Mouse (Mus musculus) intestine, embryonic 15.5 days (tissue): ENCODE measurements around the gene 9030025P20Rik. TPM values are rescaled to one million over a fixed set of nuclear protein-coding genes. Genes with fewer than 3 reads are reported as not detected.
"Not testable (repeated sequence)": the region's sequence is repeated elsewhere in the genome, so short reads cannot be mapped to it uniquely, and the experiment has no call there.

ENCODE experiments used
- ATAC-seq: fragments of 200-750 bp; cut with Nextera tagmentation; 2 replicates; pipeline ENCODE4 v1.8.0; 2017; ENCODE audit warnings: moderate TSS enrichment, moderate library complexity
- H3K27ac ChIP-seq: fragments of 300-500 bp; sonication (generic); 2 replicates; pipeline ENCODE4 v1.5.1; 2015; ENCODE audit warnings: mild to moderate bottlenecking, inconsistent platforms
- H3K27me3 ChIP-seq: fragments of 300-500 bp; sonication (generic); replicated peaks from 2 replicates; pipeline ENCODE4 v1.6.1; 2015; ENCODE audit warnings: inconsistent platforms
- H3K36me3 ChIP-seq: fragments of 300-500 bp; sonication (generic); 2 replicates; pipeline ENCODE4 v1.6.1; 2015; ENCODE audit warnings: inconsistent platforms
- H3K4me1 ChIP-seq: fragments of 300-500 bp; sonication (generic); replicated peaks from 2 replicates; pipeline ENCODE4 v1.6.1; 2015; ENCODE audit warnings: inconsistent platforms
- H3K4me2 ChIP-seq: fragments of 300-500 bp; sonication (generic); replicated peaks from 2 replicates; pipeline ENCODE4 v1.6.1; 2015; ENCODE audit warnings: mild to moderate bottlenecking, inconsistent platforms
- H3K4me3 ChIP-seq: fragments of 300-500 bp; sonication (generic); replicated peaks from 2 replicates; pipeline ENCODE4 v1.5.1; 2015; ENCODE audit warnings: inconsistent platforms
- H3K9ac ChIP-seq: fragments of 300-500 bp; sonication (generic); 2 replicates; pipeline ENCODE4 v1.6.1; 2015; ENCODE audit warnings: inconsistent platforms
- H3K9me3 ChIP-seq: fragments of 300-500 bp; sonication (generic); 2 replicates; pipeline ENCODE4 v1.6.1; 2016; ENCODE audit warnings: inconsistent platforms
- WGBS: fragments of 180-500 bp; shearing (Covaris S2); methylation state at CpG from one replicate; pipeline ENCODE4 v1.1.7; 2015; 5-methylcytosine and 5-hydroxymethylcytosine counted together
- polyA plus RNA-seq: library from polyadenylated mRNA; unstranded; fragments of >200 nt; fragmentation: Nextera tagmentation; extraction: Ambion mirVana; gene quantifications from 2 replicates; pipeline ENCODE4 v1.2.1, GENCODE M21; 2015

Gene 9030025P20Rik
- polyA plus RNA-seq, 1 experiment from 2014 or later, result 9.5 TPM

- not testable (repeated sequence) for H3K9ac ChIP-seq, H3K27ac ChIP-seq, ATAC-seq, H3K27me3 ChIP-seq, H3K4me2 ChIP-seq, H3K36me3 ChIP-seq, H3K4me1 ChIP-seq, H3K4me3 ChIP-seq, H3K9me3 ChIP-seq
- WGBS, result no CpG with 5 or more reads among the region's 4 CpGs
Observed at GRCm38 (mm10) chr17:15000047-15000446, 21.8 kb downstream of the 9030025P20Rik start.

DNA sequence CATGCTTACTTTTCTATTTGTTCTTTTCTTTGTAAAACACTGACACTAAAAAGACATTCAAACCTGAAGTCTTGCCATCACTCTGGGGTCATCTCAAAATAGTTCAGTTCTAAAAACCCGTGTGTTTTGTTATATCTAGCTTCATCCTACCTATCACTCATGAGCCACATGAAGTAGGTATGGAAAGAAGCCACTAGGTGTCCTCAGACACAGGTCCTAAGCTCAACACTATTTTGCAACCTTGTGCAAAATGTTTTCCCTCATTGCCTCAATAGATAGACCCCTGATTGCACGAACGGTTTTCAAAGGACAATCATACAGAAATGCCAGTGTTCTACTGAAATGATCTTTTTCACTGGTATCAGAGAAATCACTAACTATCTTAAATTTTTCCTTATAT lies 30.8 kb downstream of the 9030025P20Rik start:
- ATAC-seq, result peak; percentile 39; the same call in 1 of the 2 replicates
- not testable (repeated sequence) for H3K4me3 ChIP-seq, H3K9ac ChIP-seq, H3K9me3 ChIP-seq, H3K36me3 ChIP-seq, H3K27ac ChIP-seq, H3K27me3 ChIP-seq, H3K4me2 ChIP-seq, H3K4me1 ChIP-seq
- WGBS, result no CpG with 5 or more reads among the region's 3 CpGs

GRCm38 (mm10) chr17:15009706-15010413 lies 31.6 kb downstream of the 9030025P20Rik start, which contains the start of gene Gm3435:
Gene Gm3435 (plus strand): TSS chr17:15010176.
- not testable (repeated sequence) for H3K4me2 ChIP-seq, H3K4me1 ChIP-seq
- ATAC-seq, result peak; percentile 99

DNA sequence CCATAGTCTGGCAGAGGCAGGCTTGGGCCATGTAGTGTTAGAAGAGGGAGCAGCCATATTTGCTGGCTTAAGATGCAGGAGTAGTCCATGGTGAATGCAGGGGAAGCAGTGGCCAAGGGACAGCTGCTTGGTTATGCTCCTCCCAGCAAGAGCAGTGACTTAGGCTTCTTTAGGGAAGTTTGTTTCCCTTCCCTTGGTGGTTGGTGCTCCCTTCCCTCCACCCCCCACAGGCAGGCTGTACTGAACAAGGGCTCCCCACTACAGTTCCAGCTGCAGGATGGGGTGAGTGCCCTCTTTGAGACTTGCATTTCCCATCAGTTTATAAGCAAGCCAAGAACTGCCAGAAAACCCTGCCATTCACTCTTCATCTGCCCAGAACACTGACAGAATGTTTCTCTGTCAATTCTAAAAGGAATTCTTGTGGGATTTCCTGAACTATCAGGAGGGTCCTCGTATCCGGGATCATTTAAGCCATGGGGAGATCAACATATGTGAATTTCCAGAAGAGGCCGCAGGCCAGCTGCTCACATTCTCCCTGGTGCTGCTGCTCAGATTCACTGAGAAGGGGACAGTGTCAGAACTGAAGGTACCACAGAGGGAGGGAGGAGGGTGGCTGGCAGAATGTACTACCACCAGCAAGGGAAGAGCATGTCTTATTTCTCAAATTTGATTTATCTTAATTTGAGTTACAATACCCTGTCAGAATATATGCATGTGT lies 43.4 kb downstream of the 9030025P20Rik start:
- not testable (repeated sequence) for H3K4me2 ChIP-seq, H3K9me3 ChIP-seq, H3K27me3 ChIP-seq, H3K9ac ChIP-seq, H3K27ac ChIP-seq, H3K4me1 ChIP-seq, ATAC-seq, H3K36me3 ChIP-seq, H3K4me3 ChIP-seq
- 90% methylated on average over 3 of the region's 3 CpGs for WGBS

More at GRCm38 (mm10) chr17:15009706-15010413, 31.6 kb downstream of the 9030025P20Rik start, which contains the start of gene Gm3435:
- not testable (repeated sequence) for H3K27ac ChIP-seq, H3K36me3 ChIP-seq, H3K9ac ChIP-seq, H3K27me3 ChIP-seq, H3K4me3 ChIP-seq, H3K9me3 ChIP-seq
- WGBS, result no CpG with 5 or more reads among the region's 60 CpGs

DNA sequence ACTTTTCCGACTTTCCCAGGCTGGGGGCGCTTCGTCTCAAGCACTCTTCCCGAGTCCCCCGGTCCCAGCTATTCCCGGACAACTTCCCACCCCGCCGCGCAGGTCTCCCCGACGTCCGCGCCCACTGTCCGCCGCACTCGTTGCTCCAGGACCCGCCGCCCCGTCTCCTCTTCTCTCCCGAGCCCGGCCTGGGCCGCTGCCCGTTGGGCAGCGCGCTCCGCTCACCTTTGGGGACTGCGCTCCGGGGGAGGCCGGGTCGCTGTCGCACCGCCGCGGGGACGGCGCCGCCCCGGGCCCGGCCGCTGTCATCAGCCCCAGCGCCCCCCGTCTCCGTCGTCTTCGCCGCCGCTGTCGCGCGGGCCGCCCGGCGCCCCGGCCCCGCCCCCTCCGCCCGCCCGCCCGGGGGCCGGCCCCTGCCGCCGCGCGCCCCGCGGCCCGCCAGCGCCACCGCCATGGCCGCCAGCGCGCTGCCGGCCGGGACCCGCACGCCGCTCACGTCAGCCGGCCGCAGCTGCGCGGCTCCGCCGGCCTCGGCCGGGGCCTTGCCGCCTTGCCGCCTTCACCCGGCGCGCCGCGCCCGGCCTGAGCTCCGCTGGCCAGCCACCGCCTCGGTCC lies 45.7 kb downstream of the 9030025P20Rik start:
- not testable (repeated sequence) for H3K27ac ChIP-seq, H3K4me2 ChIP-seq, H3K36me3 ChIP-seq, H3K9ac ChIP-seq, H3K9me3 ChIP-seq, H3K4me1 ChIP-seq, H3K27me3 ChIP-seq, H3K4me3 ChIP-seq
- no CpG with 5 or more reads among the region's 97 CpGs for WGBS
- peak; percentile 89 for ATAC-seq

GRCm38 (mm10) chr17:15024502-15025193 lies 46.4 kb downstream of the 9030025P20Rik start:
- not testable (repeated sequence) for H3K9me3 ChIP-seq, H3K27me3 ChIP-seq, H3K9ac ChIP-seq, H3K36me3 ChIP-seq, H3K4me1 ChIP-seq, H3K4me3 ChIP-seq, H3K4me2 ChIP-seq, H3K27ac ChIP-seq
- ATAC-seq, result peak; percentile 85
- no CpG with 5 or more reads among the region's 48 CpGs for WGBS

- no CpG with 5 or more reads among the region's 6 CpGs for WGBS
- H3K9ac ChIP-seq, H3K4me2 ChIP-seq, H3K27me3 ChIP-seq, H3K27ac ChIP-seq, H3K4me1 ChIP-seq, H3K36me3 ChIP-seq, H3K9me3 ChIP-seq, ATAC-seq, H3K4me3 ChIP-seq: not testable (repeated sequence)
Observed at GRCm38 (mm10) chr17:15025513-15025912, 47.2 kb downstream of the 9030025P20Rik start.

GRCm38 (mm10) chr17:15031414-15031813 lies 53.1 kb downstream of the 9030025P20Rik start:
- not testable (repeated sequence) for H3K9ac ChIP-seq, ATAC-seq, H3K36me3 ChIP-seq, H3K4me2 ChIP-seq, H3K9me3 ChIP-seq, H3K27ac ChIP-seq, H3K4me1 ChIP-seq, H3K4me3 ChIP-seq, H3K27me3 ChIP-seq
- no CpG with 5 or more reads among the region's 4 CpGs for WGBS

GRCm38 (mm10) chr17:15040455-15040854 lies 62.2 kb downstream of the 9030025P20Rik start:
- H3K36me3 ChIP-seq, H3K4me2 ChIP-seq, H3K27ac ChIP-seq, H3K4me1 ChIP-seq, H3K27me3 ChIP-seq, H3K4me3 ChIP-seq, H3K9ac ChIP-seq, H3K9me3 ChIP-seq: not testable (repeated sequence)
- no CpG with 5 or more reads among the region's 3 CpGs for WGBS
- peak; percentile 53 for ATAC-seq

Other genes starting within 250 kb of the 9030025P20Rik start
- 5.6 and 8.0 TPM in 2 replicates for gene Wdr27, start 35.3 kb upstream of the 9030025P20Rik start, polyA plus RNA-seq
- gene 1600012H06Rik, start 35.3 kb upstream of the 9030025P20Rik start, polyA plus RNA-seq, result 35.3 and 40.0 TPM in 2 replicates
- 35.6 and 40.7 TPM in 2 replicates for gene Phf10, start 17.2 kb upstream of the 9030025P20Rik start, polyA plus RNA-seq
- gene Gm3417, start 322 bp downstream of the 9030025P20Rik start, polyA plus RNA-seq, result 0.72 and 2.7 TPM in 2 replicates
- gene Gm3435, start 31.7 kb downstream of the 9030025P20Rik start, polyA plus RNA-seq, result 7.4 and 7.6 TPM in 2 replicates
- 54.6 and 65.7 TPM in 2 replicates for gene Ermard, start 62.7 kb downstream of the 9030025P20Rik start, polyA plus RNA-seq
- 0.93 TPM in 1 of 2 replicates, not detected in the other for gene Tcte3, start 63.0 kb downstream of the 9030025P20Rik start, polyA plus RNA-seq
- 4.3 TPM in 2 replicates for gene Gm3448, start 63.1 kb downstream of the 9030025P20Rik start, polyA plus RNA-seq